In genomic region chr1:190269181-190269580, GRCm38 (mm10) we compare ENCODE assay signal across 22 mouse cellular contexts.
DNase-seq lines count a peak whose midpoint lies in the region; ATAC-seq lines count a peak whose summit lies in the region.
"Had no signal": no experiment of that assay in that cellular context is flagged by ENCODE, and none has a peak within 500 bp of the region (broad histone marks: within the 10 kb centered on the region; RNA-seq: fewer than 3 reads in every experiment).

No protein-coding gene starts in this region.

- no peaks in the 10 kb centered on the region for H3K4me1 ChIP-seq in kidney, embryonic 14.5 days (ENCODE audit: control insufficient read depth, insufficient read depth, low read length)
- H3K4me1 ChIP-seq: embryonic facial prominence, embryonic 12.5 days; forebrain, embryonic 13.5 days had no signal

- no peaks in the 10 kb centered on the region; the same call in none of the 2 replicates for H3K27me3 ChIP-seq in kidney, embryonic 14.5 days (ENCODE audit: control insufficient read depth, insufficient read depth, low read length)
- H3K27me3 ChIP-seq: embryonic facial prominence, embryonic 12.5 days; forebrain, embryonic 15.5 days had no signal

- H3K36me3 ChIP-seq in kidney, embryonic 14.5 days (ENCODE audit: control insufficient read depth, insufficient read depth, low read length), result no peaks in the 10 kb centered on the region
- H3K36me3 ChIP-seq: embryonic facial prominence, embryonic 10.5 days; embryonic facial prominence, embryonic 12.5 days; forebrain, embryonic 15.5 days; G1E had no signal

- ATAC-seq in kidney, embryonic 14.5 days (ENCODE audit: low FRiP score, low TSS enrichment), result no peak
- ATAC-seq: activated CD4-positive, CD25-positive, alpha-beta regulatory T cell, adult 4 months; CD4-positive, CD25-positive, alpha-beta regulatory T cell, adult 4 months; forebrain, embryonic 13.5 days; forebrain, embryonic 15.5 days; forebrain, postnatal 0 days; Patski had no signal

- WGBS in kidney, embryonic 14.5 days, result 86% methylated on average over 7 of the region's 7 CpGs

- no peaks in the 10 kb centered on the region for H3K9me3 ChIP-seq in kidney, embryonic 14.5 days (ENCODE audit: control insufficient read depth, low read length)
- H3K9me3 ChIP-seq: embryonic facial prominence, embryonic 10.5 days; embryonic facial prominence, embryonic 12.5 days; forebrain, embryonic 13.5 days; forebrain, embryonic 15.5 days had no signal

- no peak overlapping the region for H3K4me2 ChIP-seq in kidney, embryonic 14.5 days (replicated peaks; ENCODE audit: low read depth, low read length)
- H3K4me2 ChIP-seq: embryonic facial prominence, embryonic 12.5 days; forebrain, embryonic 13.5 days; forebrain, embryonic 15.5 days had no signal

- H3K9ac ChIP-seq in kidney, embryonic 14.5 days (ENCODE audit: low read depth, low read length), result no peak overlapping the region
- H3K9ac ChIP-seq: embryonic facial prominence, embryonic 12.5 days; forebrain, embryonic 13.5 days; forebrain, embryonic 15.5 days; forebrain, postnatal 0 days had no signal

- DNase-seq in adrenal gland, adult (ENCODE audit: inconsistent age in 2 of 2, low spot score in 1 of 2), result peak; percentile 37 to 75
- no peak for DNase-seq in adrenal gland, postnatal 4 days (ENCODE audit: low spot score in 2 of 2)
- peak; percentile 15 for DNase-seq in adrenal gland, postnatal 10 days
- DNase-seq in adrenal gland, postnatal 25 days, result peak; percentile 14
- DNase-seq in gastrocnemius, postnatal 25 days, result no peak
- no peak for DNase-seq in kidney, postnatal 4 days
- DNase-seq: B cell, adult 2 months; cerebellum, adult 11-12 months; cerebellum, adult 2 months; cerebellum, adult 9-10 months; cerebellum, postnatal 10 days; cerebellum, postnatal 25 days; forebrain, postnatal 0 days had no signal

- no peak overlapping the region for H3K27ac ChIP-seq in kidney, embryonic 14.5 days (ENCODE audit: low read depth, low read length)
- H3K27ac ChIP-seq: embryonic facial prominence, embryonic 10.5 days; embryonic facial prominence, embryonic 12.5 days; forebrain, embryonic 13.5 days; forebrain, embryonic 15.5 days had no signal

- no peak overlapping the region for H3K4me3 ChIP-seq in kidney, embryonic 14.5 days (ENCODE audit: low read length)
- H3K4me3 ChIP-seq: embryonic facial prominence, embryonic 10.5 days; embryonic facial prominence, embryonic 12.5 days; forebrain, embryonic 13.5 days; forebrain, embryonic 15.5 days had no signal

Comparison
In these comparisons a context has a peak if more than half of its experiments do, and no peak if none do; other contexts are left out.
1. DNase-seq: peak in adrenal gland, adult (2 of 2), adrenal gland, postnatal 10 days (single experiment) and adrenal gland, postnatal 25 days (single experiment); none in adrenal gland, postnatal 4 days (0 of 2), gastrocnemius, postnatal 25 days (single experiment) and kidney, postnatal 4 days (0 of 2).